Mouse (Mus musculus): Measurements from ENCODE around the gene Nipsnap2.
"Not testable (repeated sequence)": the region's sequence is repeated elsewhere in the genome, so short reads cannot be mapped to it uniquely, and the experiment has no call there.

The Nipsnap2 gene

DNA sequence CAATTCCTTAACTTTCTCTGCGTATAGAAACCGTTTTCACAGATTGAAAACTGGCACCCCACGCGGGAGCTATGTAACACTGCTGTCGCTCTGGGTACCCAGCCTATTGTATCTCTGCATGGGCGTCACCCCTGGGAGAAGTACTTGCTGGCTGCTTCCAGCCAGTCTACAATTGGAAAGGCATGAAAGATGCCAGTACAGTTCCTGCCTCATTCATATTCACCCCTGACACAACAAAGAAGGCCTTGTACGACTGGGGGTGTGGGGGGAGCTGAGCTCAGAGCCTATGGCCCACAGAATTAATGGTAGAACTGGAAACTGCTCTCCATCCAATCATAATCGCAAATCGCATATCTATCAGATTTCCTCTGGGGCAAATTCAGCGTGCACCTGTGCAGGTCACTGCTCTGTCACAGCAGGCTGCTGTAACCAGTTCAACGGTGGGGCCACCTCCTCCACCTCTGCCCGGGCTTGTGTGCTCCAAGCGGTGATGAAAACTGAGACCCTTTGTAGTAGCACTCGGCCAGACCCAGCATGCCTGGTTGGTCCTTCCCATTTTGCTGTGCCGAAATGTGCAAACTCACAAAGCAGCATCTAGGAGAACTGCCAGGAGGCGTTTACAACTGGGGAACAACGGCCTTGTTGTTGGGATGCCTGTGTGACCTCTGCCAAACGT lies 37.1 kb downstream of the Nipsnap2 start:
- DNase-seq (ENCODE audit: low read depth, low spot score) = no peak

DNA sequence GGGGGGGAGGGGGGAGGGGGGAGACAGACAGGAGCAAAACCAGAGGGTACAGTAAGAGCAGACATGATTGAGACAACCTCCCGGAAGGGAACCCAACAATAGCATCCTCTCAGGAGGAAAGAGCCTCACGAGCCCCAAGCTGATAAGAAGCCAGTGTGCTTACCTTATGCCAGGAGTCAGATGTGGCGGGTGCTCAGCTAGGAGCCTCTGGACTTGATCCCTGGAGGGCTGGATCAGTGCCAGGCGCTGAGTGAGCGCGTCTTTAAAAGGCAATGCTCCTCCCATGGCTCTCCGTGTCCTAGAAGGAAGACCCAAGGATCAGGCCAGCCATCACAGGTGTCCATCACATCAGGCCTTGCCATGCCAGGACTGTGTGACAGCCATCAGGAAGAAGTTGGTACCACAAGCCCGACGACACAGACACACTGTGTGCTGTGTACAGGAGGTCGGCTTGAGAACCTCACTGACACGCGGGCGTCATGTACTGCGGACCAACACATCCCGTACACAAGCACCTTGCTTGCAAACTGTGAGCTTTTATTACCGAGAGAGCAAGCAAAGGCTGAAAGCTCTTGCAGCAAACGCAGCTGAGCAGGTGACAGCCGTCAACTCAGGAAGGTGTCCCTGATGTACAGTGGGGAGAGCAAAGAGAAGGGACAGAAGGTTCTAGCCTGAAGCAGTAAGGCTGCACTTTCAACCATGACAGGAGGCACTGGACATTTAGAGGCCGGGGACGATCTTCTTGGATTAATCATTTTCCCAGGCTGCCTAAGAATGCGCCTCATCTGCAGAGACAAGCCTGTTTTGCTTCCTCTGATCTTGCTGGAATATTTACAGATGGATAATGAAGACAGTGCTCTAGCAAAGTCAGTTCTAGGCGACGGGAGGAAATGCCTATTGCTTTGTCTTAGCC lies 45.8 kb downstream of the Nipsnap2 start:
- DNase-seq (ENCODE audit: low read depth, low spot score) = no peak

DNA sequence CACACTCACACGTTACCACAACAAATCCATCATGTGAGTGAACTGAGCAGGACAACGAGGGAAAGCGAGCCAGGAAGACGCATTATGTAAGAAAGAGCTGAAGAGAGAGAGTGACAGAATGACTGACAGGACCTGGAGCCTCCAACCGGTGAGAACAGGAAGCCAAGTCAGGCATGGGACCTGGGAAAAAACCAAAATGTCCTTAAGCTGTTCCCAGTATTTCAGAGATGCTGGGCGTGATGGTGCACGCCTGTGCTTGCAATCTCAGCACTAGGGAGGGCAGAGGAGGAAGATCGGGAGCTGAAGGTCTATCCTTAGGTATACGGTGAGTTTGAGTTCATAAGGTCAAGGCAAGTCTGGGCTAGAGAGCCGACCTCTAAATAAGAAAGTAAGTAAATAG lies 47.6 kb downstream of the Nipsnap2 start:
- DNase-seq (ENCODE audit: low read depth, low spot score) = no peak

DNA sequence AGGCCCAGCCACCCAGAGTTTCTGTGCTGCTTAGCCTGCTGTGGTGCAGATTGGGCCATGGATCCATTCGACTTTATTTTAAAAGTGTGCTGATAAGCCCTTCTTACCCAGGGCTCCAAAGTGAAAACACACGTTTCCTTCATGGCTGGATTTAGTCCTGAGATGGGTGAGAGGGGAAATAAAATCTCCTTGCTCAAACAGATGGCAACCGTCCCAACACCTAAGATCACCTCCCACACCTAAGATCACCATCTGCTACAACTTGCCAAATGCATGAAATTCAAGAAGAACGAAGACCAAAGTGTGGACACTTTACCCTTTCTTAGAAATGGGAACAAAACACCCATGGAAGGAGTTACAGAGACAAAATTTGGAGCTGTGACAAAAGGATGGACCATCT lies 48.5 kb downstream of the Nipsnap2 start:
- not testable (repeated sequence) for DNase-seq (ENCODE audit: low read depth, low spot score)

DNA sequence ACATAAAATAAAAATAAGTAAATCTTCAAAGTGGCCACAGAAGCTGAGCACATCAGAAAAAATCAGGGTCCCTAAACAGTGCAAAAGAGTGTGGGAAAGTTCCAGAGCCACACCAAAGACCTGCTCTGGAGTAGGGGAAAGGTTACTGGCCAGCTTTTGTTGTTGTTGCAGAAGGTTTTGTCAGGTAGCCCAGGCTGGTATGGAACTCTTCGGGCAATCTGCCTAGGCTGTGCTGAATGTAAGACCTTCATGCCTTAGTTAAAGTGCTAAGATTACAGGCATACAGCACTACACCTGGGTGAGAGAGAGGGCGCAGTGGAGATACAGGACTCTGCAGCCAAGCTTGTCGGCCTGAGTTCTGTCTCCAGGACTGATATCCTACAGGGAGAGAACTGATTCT lies 49.8 kb downstream of the Nipsnap2 start:
- DNase-seq (ENCODE audit: low read depth, low spot score) = no peak

DNA sequence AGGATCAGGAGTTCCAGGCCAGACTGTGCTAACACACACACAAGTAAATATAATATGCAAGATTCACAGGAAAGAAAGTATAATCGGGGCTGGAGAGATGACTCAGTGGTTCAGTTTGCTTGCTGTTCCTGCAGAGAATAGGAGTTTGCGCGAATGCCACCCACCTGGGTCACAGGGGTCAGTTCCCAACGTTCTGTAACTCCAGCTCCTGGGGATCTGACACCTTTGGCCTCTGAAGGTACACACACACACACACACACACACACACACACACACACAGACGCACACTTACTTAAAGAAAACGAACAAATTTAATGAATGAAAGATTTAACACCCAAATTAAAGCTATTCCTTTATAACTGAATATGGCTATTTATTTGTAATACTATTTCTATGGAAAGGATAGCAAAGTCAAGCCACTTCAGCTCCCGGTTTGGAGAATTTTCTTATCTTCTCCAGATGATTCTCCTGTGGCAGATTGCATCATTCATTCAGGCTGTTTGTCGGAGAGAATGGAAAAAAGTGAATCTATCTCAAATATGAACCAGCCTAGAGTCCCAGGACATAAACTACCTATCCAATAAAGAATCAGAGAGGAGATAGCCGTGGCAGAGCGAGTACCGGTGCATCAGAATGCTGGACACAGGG lies 53.6 kb downstream of the Nipsnap2 start:
- DNase-seq (ENCODE audit: low read depth, low spot score) = no peak

DNA sequence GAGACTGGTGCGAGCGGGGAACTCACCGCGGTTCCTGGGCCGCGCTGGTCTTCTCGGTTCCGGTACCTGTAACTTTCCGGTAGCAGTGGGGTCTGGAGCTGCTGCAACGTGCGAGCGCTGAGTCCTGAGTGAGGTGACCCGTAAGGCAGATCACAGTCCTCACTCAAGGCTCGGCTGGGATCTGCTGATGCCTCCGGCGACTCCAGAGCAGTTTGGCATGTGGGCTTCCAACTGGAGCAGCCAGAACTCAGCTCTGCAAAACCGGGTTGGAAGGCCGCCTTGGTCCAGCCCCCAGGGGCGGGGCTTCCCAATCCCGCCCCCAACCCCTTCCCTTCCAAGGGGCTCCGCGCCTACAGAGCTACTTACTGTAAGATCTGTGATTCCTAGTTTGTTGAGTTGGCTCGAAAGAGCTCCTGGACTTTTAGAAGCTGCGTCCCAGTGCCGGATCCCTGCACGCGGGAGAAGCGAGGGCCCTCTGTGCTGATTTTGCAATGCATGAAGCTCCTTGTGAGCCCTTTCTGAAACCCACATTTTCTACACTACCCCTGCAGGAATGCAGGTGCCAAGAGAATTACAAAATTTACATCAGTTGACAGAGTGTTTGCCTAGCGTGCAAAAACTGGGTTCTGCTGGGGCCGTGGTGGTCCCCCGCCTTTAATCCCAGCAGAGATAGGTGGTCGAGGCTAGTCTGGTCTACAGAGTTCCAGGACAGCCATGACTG lies 54.3 kb downstream of the Nipsnap2 start:
- peak; percentile 75 for DNase-seq (ENCODE audit: low read depth, low spot score)

DNA sequence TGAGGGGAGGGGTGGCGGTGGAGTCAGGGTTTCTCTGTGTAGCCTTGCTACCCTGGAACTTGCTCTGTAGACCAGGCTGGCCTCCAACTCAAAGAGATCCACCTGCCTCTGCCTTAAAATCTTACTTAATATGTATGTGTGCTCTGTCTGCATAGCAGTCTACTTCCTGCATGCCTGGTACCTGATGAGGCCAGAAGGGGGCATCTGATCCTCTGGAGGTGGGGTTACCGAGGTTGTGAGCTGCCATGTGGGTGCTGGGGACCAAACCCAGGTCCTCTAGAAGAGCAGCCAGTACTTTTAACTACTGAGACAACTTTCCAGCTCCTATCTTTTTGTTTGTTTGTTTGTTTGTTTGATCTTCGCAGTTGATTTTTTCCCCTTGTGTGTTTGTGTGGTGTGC lies 55.3 kb downstream of the Nipsnap2 start:
- no peak for DNase-seq (ENCODE audit: low read depth, low spot score)

DNA sequence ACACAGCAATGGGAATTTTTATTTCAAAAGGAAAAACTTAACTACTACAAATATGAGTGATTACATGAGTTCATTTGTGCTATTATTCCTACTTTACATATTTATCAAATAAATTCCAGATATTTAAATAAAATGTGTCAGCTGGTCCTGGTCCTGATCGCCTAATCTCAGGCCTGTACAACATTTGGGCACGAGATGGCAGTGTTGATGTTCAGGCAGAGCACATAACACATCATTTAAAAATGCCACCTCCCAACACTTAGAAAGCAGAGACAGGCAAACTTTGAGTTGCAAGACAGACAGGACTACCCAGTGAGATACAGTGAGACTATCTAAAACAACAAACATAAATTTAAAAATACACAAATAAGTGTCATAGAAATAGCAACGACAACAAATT lies 57.3 kb downstream of the Nipsnap2 start:
- no peak for DNase-seq (ENCODE audit: low read depth, low spot score)

DNA sequence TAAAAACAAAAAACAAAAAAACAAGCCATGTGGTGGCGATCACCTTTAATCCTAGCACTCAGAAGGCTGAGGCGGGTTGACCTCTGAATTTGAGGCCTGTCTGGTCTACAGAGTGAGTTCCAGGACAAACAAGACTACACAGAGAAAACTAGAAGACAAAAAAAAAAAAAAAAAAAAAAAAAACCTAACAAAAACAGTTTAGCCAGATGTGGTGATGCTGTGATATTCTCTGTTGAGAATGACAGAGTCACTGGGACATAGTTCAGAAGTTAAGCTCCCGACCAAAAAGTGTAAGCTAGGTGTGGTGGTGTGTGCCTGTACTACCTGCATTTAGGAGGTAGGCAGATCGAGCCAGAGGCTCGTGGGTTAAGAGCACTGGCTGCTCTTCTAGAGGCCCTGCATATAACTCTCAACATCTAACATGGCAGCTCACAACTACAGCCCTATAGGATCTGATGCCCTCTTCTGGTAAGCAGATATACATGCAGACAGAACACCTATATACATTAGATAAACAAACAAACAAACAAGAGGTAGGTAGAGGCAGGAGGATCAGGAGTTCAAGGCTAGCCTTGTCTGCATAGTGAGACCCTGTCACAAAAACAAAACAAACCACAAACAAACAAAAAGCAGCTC lies 60.5 kb downstream of the Nipsnap2 start:
- no peak for DNase-seq (ENCODE audit: low read depth, low spot score)

DNA sequence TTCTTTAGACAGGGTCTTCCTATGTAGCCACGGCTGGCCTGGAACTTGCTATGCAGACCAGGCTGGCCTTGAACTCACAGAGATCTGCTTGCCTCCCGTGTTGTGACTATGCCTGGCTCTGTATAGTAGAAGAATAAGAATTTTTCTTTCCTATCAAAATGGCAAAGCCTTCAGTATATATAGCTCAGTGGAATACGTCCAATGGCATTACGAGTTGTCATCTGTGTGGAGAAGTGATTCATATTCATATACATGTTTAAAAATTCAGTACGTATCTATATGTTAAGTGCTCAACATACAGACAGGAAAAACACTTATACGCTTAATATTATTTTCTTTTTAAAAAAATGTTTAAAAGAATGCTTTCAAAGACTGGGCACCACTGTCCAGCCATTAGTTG lies 61.3 kb downstream of the Nipsnap2 start:
- DNase-seq (ENCODE audit: low read depth, low spot score) = no peak

DNA sequence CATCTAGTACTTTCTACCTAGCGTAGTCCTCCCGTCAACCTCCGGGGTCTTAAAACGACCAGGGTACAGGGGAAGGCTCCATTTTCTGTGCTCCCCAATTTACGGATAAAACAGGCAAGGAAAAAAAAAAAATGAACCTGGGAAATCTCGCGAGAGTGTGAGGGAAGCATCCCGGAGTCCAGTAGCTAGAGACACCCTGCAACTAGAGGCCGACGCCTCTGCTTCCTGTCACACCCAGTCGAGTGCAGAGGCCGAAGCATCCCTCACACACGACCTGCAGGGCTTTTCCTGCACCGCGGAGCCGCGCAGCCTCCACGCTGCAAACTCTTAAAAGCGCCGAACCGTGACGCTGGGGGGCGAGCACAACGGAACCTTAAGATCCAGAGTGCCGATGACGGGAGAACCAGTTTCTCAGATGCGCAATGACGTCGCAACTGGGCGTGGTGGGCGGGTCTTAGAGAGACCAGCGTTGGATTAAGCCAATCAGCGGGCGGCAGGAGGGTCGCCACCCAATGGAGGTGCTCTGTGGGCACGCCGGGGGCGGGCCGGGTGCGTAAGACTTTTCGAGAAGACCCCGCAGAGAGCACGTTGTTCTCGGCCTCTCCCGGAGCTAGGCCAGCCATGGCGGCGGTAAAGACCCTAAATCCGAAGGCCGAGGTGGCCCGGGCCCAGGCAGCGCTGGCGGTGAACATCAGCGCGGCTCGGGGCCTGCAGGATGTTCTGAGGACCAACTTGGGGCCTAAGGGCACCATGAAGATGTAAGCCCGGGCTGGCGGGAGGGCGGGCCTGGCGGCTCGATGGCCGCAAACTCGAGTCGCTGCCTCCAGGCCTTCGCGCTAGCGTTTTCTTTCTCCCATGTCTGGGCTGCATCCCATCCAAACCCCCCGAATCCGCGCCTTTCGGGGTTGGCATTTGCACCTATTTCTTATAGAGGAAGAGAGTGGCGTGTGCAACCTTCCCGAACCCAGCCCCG lies 62.2 kb downstream of the Nipsnap2 start, which contains the start of gene Psph:
Gene Psph (minus strand): TSS at position 632 of the 973 bp plus-strand sequence.
- DNase-seq (ENCODE audit: low read depth, low spot score) = peak; percentile 100

DNA sequence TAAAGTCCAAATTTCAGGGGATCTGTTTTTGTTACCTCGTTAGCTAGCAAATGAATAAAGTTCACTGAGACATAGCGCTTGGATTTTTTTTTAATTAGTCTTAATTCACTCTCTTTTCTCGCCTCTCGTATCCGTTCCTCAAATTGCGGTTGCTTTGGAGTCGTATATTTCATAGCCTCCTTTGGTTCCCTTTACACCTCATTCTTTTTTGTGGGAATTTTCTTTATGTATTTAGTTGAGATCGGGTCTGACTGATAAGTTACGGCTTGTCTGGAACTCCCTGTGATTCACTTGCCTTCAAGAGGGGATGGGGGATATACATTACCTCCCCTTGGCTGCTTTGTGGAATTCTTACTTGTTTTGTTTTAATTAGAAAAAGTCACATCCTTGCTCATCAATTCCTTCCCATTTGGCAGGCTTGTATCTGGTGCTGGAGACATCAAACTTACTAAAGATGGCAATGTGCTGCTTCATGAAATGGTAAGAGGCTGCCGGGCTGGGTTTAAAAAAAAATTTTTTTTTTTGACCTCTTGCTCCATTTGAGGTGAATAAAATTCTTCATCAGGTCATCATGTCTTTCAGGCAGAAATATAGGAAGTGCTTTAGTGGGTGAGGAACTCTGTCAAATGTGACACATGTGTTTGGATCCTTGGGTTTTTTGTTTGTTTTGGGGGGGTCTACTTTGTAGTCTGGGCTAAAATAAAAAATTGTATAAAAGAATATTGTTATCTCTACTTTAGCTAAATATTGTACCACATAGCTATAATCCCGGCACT lies 63.1 kb downstream of the Nipsnap2 start:
- no peak for DNase-seq (ENCODE audit: low read depth, low spot score)

DNA sequence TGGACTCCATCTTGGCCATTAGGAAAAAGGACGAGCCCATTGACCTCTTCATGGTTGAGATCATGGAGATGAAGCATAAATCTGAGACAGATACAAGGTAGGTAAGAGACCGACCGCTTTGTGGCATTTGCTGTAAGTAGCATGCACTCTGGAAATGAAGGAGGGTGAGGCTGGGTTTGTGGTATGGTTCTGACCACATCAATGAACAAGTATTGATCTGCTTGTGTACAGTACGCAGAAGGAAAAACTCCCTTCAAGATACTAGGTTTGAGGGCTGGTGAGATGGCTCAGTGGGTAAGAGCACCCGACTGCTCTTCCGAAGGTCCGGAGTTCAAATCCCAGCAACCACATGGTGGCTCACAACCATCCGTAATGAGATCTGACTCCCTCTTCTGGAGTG lies 65.7 kb downstream of the Nipsnap2 start:
- not testable (repeated sequence) for DNase-seq (ENCODE audit: low read depth, low spot score)
